Mouse (Mus musculus) T-helper 1 cell (primary cell): Measurements from ENCODE around the gene Ncam2.

Experiments
- in situ Hi-C: fragments of 300-600 bp; cut with MboI, MseI; formaldehyde crosslinking; loops from one replicate; pipeline ENCODE4 v1.15.1; 2025; ENCODE audit warnings: high pct_unique_total_duplicates

The Ncam2 gene

DNA sequence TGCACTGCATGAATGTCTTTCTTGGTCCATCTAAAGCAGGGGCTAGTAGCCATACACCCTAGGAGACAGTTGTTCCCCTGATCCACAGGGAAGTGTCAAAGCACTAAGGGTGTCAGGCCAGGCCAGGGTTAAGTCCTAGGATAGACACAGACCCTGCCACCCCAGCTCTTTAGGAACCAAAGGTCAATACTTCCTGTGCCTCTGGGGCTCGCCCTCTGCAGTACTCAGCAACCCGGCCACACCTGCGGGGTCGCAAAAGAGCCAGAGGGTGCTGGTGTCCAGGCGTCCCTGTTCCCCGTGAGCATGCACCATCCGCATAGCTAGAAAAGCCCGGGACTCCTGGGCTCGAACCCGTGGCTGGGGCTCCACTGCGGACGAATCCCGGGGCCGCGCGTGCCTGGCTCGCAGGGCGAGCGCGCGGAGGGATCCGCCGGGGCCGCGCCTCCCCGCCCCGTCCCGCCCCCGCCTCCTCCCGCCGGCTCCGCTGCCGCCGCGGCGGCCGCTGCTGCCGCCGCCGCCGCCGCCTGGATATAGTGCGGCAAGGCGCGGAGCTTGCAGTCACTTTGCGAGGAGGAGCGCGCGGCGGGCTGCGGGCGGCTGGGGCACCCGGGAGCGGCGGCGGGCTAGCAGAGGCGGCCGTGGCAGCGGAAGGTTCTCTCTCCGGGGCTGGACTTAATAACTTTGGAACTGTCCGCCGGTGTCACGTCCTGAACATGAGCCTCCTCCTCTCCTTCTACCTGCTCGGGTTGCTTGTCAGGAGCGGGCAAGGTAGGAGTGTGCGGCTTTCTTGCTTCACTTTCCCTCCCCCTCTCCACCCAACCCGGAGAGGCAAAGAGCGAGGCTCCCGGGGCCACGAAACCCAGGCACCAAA, at the start of gene Ncam2:
Gene Ncam2 (plus strand): TSS at position 497 of the 871 bp plus-strand sequence.
- in situ Hi-C loops, result loop anchor here (10.0 kb wide), 1 partner anchor 334 kb away; no protein-coding TSS in a partner anchor

DNA sequence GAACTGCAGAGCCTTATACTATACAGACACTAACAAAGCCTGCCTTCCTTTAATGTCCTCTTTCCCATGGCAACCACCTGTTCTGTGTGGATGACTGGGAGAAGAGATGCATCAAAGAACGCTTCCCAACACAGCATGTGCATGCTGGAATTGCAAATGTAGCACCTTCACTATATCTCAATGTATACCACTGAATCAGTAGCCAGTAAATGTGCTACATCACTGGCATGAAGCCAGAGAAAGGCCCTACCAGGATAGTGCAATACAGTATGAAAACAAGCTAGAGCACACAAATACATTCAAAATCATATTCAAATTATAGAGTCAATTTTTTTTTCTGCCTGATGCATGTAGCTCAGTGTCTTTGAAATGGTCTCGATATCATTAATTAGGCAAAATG, 29.7 kb upstream of the Ncam2 start:
- in situ Hi-C loops, result no loop called here

DNA sequence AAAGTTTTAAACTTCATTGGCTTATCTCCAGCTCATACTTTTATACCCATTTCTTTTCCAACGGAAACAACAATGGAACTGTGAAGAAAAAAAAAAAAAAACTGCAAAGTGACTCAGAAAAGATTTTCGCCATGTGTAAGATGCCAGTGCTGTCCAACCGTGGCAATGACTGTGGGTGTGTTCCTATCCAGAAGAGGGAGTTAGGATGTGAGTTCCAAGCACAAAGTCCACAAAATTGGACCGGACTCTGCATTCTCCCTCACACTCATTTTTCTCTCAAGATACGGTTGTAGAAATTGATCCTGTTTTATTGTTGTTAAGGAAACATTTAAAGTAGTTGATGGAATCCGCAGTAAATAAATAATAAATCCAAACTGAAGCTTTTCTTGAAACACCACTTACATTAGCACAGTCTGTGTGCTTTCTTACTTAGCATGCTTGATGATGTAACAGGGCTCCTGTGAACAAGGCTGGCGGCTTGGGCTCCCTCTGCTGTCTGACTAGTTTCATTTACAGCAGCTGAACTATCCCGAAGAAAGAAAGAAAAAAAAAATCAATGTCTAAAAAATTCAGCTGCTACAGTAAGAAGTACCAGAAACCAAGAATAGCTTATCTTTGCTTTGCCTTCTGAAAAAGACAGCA, 25.1 kb upstream of the Ncam2 start:
- in situ Hi-C loops, result no loop called here

DNA sequence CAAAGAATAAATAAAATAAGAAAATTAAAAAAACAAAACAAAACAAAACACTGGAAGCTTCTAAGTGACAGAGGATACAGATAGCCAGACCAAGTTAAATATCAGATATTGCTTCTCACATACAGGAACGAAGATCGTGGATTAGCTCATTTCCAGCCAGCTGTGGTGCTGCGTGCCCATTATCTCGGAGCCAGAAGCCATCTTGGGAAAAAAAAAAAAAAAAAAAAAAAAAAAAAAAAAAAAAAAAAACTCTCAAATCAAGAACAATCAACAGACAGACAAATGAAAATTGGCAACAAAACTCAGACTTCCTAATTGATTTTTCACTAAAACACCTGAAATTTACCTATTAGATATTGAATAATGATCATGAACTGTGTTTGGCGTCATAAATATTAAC, 20.7 kb upstream of the Ncam2 start:
- in situ Hi-C loops, result no loop called here

DNA sequence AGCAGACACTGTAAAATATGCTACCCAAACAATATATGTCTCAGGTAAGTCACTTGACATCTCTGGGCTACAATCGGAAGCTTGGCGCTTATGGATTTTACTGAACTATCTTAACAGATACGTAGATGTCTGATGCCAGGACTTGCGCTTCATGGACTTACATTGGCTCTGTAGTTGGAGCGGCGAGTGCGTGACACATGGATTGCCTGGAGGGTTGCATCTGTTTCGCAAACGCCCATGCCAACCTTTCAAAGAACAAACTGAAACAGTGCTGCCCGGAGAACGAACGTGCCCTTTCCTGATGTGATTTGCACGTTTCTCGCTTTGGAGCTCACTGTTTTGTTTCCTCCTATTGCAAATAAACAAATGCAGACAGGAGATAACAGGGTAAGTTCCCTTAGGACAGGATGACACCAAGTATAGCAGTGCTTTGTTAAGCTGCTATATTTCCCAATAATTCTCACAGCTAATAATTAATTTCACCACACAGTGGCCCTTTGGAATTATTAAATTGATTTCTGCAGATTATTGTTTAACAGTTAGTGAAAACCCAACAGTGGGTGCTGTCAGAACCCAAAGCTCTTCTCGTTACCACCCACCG, 12.8 kb upstream of the Ncam2 start:
- in situ Hi-C loops, result no loop called here

DNA sequence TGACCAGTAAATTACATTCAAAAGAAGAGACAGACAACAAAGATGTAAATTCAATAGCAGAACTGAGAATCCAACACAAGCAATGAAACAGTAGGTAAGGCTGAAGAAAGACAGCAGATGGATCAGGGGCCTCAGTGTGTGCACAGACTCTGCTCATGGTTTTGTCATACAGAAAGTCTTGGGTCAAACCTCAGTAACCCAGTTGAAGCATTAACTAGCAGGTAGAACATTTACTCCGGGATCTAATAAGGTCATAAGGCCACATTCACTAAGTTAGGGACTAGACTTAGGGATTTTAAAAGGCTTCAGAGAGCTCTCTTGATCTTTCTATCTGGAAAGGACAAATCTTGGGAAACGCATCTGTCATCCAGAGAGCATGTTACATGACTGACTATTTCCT, 8.9 kb upstream of the Ncam2 start:
- in situ Hi-C loops, result no loop called here

DNA sequence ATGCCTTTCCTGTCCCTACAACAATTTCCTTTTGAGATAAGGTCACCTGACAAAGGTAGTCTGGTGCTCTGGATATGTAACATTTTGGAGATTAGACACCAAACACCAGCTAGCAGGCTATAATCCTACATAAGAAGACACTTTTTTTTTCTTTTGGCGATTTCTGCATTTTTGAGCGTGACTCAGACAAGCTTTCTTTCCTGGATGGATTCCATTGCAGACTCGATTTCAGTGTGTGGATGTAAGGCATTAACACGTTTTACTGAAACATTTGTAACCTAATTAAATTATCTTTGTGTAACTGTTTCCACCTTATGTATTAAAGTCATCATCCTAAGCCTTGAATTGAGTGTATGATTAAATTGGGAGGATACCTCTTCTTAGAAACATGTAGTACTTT, 7.9 kb upstream of the Ncam2 start:
- in situ Hi-C loops, result no loop called here

DNA sequence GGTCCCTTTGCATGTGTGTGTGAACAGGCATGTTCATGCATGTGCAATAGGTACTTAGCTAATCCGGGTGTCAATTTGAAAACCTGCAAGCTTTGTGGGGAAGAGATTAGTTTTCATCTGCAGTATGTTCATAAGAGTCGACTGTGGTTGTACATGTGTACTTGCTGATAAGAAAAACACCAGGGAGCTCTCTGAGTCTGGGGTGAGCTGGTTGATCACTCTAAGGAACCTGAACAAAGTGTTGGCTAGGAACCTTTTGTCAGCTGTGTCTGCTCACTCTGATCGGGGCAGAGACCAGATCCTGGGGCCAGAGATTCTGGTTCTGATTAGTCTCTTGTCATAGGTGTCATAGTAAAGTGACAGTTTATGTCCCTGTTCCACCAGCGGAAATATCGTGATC, 1.0 kb upstream of the Ncam2 start:
- in situ Hi-C loops, result no loop called here

DNA sequence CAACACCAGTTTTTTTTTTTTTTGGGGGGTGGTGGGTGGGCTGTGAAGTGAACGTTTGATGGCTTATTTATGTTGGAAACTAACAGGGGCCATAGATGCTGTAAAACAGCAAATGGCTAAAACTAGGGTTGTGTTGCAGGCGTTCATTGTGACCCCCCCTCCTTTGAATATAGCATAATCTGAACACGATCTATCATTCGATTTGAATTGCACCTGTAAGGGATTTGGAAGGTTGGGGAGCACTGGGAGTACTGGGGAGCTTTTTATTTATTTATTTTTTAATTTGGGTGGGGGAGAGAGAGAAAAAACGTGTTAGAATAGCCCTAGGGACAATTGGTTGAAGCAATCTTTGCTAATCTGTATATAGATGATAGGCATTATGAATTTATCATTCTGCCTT, 974 bp downstream of the Ncam2 start:
- in situ Hi-C loops, result loop anchor here (10.0 kb wide), 1 partner anchor 333 kb away; no protein-coding TSS in a partner anchor

DNA sequence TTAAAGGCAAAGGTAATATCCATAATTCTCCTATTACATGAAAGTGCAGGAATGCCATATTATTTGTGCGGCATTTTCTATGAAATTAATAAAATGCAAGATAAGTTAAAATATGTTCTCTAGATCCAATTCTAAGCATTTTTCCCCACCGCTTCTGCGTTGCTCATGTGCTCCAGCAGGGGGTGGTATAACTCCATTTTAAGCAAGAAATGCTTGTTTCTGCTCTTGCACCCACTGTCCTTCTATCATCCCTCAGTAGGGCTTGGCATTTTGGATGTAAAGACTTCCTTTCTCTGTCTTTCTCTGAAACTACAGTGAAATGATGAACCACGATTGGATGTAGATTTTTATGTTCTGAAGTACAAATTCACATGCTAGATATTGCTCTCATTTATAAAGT, 1.5 kb downstream of the Ncam2 start:
- in situ Hi-C loops, result loop anchor here (10.0 kb wide), 1 partner anchor 333 kb away; no protein-coding TSS in a partner anchor

DNA sequence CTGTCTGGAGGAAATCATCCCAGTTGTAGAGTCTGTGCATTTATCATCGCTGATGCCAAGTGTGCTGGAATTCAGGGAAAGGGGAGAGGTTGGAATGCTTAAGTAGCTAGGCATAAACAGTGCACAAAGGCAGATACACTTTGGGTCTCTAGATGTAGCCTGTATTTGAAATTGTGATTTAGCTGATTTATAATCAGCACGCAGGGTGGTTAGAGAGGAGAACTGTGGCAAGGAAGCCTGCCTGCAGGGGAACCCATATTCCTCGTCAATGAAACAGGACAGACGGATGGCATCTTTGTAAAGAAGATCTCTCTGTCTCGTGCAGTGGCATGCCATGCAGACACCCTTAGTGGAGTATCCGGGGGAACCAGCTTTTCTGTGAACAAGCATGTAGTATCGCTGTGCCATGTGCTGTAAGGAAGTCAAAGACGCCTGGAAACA, 2.2 kb downstream of the Ncam2 start:
- in situ Hi-C loops, result loop anchor here (10.0 kb wide), 1 partner anchor 332 kb away; no protein-coding TSS in a partner anchor

DNA sequence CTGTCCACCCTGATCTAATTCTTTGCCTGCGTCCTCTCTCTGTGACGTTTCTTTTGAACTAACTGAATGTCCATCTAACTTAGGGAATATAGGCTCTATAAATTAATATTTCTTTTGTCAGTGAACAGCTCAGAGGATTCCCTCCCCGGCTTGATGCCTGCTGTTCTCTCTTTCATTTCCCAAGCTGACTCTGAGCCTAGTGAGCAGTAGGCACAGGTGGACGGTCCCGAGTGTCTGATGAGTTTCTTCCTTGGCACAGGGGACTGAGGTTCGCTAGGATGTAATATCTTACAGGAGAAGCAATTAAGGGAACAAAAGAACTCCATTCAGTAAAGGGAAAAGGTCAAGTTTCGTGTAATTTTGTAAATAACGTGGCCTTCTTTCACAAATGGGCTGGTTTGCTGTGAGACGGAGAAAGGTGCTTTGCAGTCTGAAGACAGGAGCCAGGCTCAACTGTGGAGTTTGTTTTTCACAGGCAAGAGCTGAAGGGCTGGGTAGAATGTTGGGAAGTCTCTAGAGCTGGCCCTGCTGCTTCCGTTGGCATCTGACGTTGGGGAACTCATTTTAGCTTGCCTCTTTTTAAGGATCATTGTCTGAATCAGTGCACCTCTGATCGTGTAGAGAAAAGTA, 4.0 kb downstream of the Ncam2 start:
- in situ Hi-C loops, result loop anchor here (10.0 kb wide), 1 partner anchor 330 kb away; no protein-coding TSS in a partner anchor

DNA sequence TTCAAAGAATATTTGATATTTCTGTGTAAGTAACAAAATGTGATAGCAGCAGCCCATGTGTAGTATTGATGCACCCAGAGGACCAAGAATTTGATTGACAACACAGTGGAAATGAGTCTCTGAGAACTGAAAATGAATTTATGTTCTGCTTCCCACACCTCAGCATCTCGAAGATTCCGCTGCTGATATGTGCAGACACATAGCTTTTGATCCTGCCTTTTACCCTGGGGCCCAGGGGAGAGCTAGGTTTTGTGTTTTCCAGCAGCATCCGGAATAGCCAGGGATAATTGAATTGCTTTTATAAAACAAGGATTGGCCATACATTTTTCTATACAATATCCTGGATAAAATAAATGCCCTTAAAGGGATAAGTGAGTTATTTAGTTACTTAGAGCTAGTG, 20.7 kb downstream of the Ncam2 start:
- in situ Hi-C loops, result no loop called here

DNA sequence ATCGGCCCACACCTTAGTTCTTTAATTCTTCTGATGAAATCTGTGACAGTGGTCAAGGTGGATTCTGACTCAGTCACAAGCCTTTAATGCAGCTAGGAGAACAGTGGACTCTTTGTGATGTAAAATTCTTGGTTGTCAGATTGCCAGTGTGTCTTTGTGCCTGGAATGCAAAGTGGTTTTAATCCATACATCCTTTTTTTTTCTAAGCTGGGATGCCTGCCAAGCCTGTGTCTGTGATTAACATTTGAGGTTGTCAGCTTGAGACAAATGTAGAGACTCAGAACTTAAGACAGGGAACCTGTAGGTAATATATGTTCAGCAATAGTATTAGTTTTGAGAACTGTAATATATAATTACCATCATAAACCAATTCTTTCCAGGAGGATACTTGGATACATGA, 23.3 kb downstream of the Ncam2 start:
- in situ Hi-C loops, result no loop called here

DNA sequence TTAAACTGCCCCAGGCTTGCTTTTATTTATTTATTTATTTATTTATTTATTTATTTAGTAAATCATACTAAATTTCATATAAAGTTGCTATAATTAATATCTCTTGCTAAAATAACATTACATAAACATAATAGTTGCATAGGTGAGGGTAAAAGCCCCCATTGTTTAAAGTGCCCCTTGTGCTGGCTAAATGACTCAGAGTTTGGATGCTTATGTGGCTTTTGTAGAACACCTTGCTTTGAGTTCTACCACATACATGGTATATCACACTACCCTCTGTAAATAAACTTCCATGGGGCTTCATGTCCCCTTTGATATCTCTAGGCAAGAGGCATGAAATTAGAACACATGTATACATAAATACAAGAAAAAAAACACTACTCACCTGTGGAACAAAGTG, 23.8 kb downstream of the Ncam2 start:
- in situ Hi-C loops, result no loop called here

DNA sequence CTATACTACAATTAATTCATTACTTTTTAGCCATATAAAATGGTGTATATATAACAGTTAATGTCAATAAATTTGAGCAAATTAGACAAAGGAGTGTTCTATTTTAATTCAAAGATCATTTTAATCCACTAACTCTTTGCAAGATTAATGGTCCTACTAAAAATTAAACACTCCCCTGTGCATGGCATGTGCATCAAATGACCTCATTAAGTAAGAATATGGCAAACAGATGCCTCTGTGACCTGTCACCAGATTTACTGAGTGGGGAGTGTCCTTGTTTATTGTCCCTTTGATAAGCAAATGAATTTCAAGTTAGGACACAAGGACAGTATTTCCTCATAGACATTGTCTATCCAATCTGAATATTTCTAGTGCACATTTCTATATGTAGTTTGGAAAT, 54.4 kb downstream of the Ncam2 start:
- in situ Hi-C loops, result no loop called here

DNA sequence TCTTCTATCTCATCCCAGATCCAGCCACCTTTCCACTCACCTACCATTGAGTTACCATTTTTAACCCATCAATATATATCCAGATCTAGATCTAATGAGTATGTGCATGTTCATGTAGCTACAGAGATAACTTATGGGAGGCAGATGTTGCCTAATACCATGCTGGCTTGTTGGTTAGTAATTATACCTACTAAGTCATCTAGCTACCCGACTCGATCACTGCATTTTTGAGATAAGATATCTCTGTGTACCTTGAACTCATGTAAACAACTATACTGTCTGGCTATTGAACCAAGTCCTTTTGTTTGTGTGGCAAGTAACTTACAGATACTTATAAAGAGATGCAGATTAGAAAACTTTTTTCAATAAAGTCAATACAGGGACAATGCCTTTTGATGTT, 59.9 kb downstream of the Ncam2 start:
- in situ Hi-C loops, result no loop called here

DNA sequence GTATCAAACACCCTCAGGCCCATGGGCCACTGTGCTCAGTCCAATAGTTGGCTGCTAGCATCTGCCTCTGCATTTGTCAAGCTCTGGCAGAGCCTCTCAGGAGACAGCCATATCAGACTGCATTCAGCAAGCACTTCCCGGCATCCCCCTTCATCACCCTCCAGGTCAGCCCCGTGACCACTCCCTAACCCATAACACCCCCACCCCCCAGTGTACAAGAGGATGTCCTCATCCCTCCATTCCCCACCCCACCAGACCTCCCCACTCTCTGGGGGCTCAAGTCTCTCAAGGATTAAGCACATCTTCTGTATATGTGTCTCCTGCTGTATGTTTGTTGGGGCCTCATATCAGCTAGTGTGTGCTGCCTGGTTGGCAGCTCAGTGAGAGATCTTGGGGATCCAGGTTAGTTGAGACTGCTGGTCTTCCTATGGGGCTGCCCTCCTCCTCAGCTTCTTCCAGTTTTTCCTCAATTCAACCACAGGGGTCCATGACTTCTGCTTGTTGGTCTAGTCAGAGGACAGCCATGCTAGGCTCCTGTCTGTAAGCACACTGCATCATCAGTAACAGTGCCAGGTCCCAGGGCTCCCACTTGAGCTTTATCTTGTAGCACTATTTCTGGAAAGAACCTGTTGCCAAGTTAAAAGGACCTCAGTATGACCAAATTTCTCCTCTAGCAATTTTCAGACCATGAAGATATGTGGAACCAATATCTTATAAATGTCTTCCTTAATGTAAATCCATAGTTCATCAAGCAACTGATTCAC, 73.3 kb downstream of the Ncam2 start:
- in situ Hi-C loops, result no loop called here

DNA sequence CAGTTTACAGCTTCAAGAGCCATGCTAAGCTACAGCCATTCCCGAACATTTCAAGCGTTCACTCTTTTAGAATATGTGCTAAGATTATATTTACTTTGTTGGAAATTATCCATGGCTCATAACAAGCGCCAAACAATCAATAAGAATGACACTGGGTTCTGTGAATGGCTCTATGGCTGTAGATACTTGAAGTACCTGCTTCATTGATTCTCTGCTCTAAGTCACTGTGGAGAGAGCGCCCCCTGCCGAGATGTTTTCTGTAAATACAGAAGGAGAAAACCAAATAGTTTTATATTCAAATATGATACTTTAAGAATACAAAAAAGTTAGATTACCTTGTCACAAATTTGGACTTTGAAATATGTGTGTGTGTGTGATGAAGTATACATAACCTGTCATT, 83.7 kb downstream of the Ncam2 start:
- in situ Hi-C loops, result no loop called here

DNA sequence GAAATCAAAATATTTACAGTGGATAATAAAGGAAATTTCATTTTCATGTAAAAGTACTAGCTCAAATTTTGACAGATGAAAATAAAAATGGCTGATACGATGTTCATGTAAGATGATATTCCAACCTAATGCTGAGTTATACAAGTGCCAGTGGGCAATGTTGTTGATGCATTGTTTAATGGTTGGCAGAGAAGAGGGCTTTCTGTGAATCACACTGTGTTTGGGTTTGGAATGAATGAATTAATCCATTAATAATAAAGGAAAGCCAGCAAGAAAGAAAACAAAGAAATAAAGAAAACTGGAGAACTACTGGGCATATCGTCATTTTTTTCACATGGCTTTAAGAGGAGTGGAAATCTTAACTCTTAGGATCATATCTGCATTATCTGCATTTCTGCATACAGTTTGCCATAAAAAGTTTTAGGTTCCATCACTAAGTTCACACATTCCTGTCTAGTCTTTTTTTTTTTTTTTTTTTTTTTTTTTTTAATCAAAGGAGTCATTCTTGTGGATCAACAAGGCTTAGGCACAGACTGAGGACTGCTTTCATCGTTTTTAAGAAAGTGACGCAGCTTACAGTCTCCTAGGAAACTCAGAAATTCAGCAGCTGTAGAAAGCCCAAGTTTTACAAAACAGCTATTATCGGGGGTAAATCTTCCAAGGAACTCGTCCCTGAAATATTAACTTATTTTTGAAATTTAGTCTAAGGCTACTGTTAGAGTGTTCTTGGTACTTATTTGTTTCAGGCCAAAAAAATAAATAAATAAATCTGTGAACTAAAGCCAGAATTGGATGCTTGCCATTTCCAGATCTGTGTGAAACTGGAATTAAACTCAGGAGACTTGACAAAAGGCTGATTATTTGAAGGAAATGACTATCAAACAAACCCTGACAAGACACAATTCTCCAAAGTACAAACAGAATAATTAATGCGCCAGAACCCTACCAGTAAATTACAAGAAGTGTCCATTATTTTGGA, 84.7 kb downstream of the Ncam2 start:
- in situ Hi-C loops, result no loop called here
